Mouse (Mus musculus) testis, postnatal 10 days (tissue): Measurements from ENCODE around the gene Itpr2.
A peak's percentile ranks its signal among the peaks of the same experiment; 100 is the strongest.

Experiments used
- DNase-seq: peaks from one replicate; pipeline ENCODE4 v3.0.0; 2021; ENCODE audit warnings: low spot score

The Itpr2 gene

DNA sequence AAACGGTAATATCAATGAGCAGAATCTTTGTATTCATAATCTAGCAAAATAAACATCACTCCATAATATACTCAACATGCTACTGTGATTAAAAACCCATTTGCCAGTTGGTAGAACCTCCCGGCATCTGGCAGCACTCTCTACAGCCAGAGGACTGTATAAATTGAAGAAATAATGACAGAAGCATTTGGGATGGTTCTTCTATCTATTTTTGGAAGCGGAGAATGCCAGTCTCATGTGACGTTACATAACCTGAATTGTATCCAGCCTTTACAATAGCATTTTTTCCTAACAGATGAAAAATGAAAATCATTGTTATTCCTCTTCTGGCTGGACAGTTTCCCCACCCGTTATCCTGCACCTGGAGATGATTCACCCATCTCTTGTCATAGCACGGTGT is 345.5 kb downstream of the Itpr2 start:
- no peak for DNase-seq

DNA sequence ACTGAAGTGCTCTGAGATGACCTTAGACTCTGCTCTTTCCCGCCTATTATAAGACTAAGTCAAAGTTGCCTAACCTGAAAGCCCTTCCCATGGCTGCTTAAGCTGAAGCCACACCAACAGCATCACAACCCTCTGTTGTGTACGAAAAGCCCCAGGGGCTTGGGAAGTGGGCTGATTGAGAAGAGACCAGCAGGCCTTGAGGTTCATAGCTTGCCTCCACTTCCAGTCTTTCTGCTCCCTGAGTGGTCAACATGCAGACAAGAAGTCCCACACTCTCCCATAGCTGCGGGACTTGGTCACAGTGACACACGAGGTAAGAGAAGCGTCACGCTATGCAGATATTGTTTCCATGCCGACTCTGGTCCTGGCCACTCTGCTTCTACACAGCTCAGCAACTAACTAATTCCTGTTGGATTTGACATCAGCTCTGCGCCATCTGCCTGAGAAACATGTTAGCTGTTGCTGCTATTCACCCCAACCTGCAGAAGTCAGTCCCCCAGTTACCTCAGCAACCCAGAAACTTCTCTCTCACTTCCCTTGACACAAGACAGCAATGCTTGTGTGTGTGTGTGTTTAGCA is 346.8 kb downstream of the Itpr2 start:
- no peak for DNase-seq

GRCm38 (mm10) chr6:146152843-146153242 is 349.2 kb downstream of the Itpr2 start:
- DNase-seq, result no peak

- no peak for DNase-seq
These were observed 360.9 kb downstream of the Itpr2 start for GRCm38 (mm10) chr6:146140966-146141585.

DNA sequence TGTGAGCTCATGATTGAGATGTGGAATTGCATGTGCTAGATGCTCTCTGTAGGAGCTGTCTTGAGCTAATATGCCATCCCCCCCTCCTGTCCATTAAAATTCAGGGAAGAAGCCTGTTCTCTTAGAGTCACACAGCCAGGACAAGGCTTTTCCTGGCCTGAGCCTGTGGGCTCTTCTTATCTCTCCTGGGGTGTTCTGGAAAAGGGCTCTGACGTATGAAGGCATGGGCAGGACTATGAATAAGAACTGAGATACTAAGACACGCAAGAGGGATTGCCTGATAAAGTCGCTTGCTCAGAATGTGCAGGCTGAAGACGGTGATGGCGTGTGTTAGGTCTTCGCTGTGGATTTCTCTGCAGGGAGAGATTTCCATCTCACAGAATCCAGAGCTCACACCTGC is 361.9 kb downstream of the Itpr2 start:
- DNase-seq, result no peak

- DNase-seq, result no peak
These were observed 365.4 kb downstream of the Itpr2 start for GRCm38 (mm10) chr6:146136646-146137045.

GRCm38 (mm10) chr6:146136244-146136643 is 365.8 kb downstream of the Itpr2 start:
- DNase-seq, result no peak

DNA sequence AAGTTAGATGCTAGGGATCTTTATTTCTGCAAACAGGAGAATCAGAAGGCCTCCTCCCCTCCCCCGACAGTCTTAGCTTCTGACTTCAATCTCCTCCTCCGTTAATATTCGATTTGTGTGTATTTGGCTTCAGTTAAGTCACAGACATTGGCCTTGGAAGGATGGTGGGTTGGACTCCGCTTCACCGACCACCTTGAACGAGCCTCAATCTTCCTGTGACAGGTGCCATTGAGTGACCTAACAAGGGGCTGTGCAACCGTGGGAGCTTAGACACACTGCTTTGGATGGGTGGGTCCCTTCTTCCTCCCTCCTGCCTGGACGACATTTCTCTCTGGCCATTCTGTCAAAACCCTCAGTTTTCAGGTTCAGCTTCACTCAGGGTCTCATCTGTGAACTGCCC is 366.7 kb downstream of the Itpr2 start:
- DNase-seq, result no peak

GRCm38 (mm10) chr6:146133921-146134320 is 368.1 kb downstream of the Itpr2 start:
- DNase-seq, result no peak

- DNase-seq, result no peak
These were observed 373.0 kb downstream of the Itpr2 start for GRCm38 (mm10) chr6:146129066-146129465.

DNA sequence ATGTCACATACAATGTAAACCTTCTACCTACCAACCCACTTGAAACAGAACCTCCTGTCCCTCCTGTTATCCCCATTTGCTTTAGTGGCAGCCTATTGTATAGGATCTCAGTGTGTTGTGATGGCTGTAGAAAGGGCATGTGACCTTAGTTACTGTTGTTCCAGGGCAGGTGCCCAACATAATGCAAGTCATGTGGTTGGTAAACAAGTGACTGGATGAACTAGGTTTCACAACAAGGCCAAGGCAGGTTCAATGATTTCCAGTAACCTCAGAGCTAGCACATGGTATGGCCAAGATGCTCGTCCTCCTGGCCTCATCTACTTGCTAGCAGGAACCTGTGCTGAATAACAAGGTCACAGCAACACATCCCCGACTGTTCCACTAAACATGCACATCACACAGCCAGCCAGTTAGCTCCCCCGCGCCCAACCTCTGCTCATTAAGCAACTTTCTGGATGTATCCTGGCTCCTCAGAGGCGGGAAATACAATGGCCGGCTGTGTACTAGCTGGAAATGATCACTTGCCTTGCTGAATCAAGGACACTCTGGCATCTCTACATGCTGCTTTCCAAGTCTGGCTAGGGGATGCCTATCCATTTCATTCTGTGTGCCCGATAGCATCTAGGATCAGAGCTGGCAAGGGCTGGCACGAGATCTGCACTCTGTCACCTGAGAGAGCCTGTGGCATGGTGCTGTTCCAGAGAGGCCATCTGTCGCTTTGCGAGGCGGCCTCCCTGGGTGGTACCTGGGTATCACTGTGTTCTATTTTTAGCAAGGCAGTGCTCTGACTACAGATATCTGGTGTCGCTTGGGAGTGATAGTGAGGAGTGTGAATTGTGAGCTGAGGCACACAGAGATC is 375.0 kb downstream of the Itpr2 start:
- DNase-seq, result peak; percentile 47

DNA sequence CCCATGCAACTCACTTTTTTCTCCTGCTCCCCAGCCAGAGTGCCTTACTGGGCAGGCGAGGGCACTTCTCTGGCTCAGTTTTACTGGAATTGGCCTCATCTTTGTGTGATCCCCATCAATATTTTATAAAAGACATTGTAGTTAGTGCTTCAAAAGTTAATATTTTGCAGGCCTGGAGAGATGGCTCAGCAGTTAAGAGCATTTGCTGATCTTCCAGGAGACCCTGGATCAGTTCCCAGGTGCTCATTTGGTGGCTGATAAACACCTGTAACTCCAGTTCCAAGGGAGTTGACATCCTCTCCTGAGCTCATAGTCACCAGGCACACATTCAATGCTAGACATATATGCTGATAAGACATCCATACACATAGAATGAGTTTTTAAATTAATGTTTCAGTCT is 376.4 kb downstream of the Itpr2 start:
- DNase-seq, result no peak

GRCm38 (mm10) chr6:146124479-146124878 is 377.5 kb downstream of the Itpr2 start:
- DNase-seq, result no peak

GRCm38 (mm10) chr6:146123656-146124055 is 378.4 kb downstream of the Itpr2 start:
- no peak for DNase-seq

- DNase-seq, result no peak
These were observed 381.9 kb downstream of the Itpr2 start for GRCm38 (mm10) chr6:146120172-146120571.

DNA sequence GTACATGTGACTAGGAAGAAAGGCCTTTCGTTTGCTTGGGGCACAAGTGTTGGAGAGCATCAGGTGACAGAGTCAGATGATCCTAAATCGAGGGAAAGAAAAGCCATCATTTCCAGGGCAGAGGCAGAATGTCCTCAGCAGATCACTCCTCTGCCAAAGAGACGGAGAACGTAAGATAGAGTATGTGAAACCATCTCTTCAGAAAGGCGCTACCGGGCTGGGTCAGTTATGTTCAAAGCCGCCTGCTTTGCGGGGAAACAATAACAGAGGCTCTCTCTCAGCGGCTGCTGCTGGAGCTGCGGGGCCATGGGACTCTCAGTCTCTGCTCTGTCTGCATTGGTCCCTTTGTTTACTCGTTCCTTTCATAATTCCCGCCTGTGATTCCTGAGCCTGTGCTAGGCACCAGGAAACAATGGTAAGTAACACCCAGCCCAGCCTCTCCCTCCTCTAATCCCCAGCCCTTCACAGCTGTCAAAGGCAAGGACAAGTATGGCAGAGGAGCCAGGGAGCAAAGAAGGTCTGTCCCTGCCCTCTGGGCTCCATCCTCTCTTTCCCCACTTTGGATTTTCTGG is 387.2 kb downstream of the Itpr2 start:
- DNase-seq, result no peak

DNA sequence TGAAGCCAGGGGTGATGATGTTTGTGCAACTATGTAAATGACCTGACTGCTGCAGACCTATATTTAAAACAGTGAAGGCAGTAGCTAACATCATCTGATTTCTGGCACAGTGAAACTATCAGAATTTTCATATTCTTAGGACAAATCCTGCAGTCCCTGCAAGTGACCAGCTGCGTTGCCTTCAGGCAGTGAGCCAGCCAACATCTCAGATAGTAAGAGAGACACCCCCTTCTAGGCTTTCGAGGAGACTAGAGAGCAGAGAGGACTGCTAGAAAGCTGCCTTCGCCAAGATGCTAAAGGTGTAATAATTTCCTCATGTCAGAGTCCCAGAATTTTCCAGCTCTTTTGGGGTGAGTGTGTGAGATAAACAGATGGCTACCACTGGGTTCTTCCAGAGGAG is 388.0 kb downstream of the Itpr2 start:
- no peak for DNase-seq

- no peak for DNase-seq
These were observed 388.9 kb downstream of the Itpr2 start for GRCm38 (mm10) chr6:146113085-146113484.

DNA sequence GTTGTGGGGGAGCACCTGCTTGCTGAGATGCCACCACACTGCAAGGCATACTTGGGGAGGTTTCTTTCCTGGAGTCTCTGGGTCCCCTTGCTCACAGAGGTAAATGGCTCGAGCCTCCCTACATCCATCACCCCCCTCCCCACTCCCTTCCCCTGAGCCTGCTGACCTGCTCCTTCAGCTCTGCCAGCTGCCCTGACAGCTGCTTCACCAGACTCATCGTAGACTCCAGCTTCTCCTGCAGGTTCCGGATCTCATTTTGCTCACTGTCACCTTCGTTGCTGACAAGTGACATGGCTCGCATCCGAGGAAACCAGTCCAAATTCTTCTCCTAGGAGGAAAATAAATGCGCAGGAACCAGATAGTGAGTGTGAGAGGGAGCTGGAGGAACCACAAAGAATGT is 389.8 kb downstream of the Itpr2 start:
- DNase-seq, result no peak

GRCm38 (mm10) chr6:146111781-146112180 is 390.2 kb downstream of the Itpr2 start:
- no peak for DNase-seq

GRCm38 (mm10) chr6:146110832-146111741 is 390.9 kb downstream of the Itpr2 start:
- DNase-seq, result no peak

- DNase-seq, result no peak
These were observed 391.6 kb downstream of the Itpr2 start for GRCm38 (mm10) chr6:146110425-146110824.
